8 mouse cellular contexts compared by ENCODE assay signal in genomic region chr7:127448521-127449300, GRCm38 (mm10). TPM values are rescaled to one million over a fixed set of nuclear protein-coding genes. Genes with fewer than 3 reads are reported as not detected.
DNase-seq lines count a peak whose midpoint lies in the region; ATAC-seq lines count a peak whose summit lies in the region.

TSS of gene Zfp689 (minus strand) at chr7:127449158.

- peak within 1 kb of the TSS; percentile 90 for H3K27ac ChIP-seq in hindbrain, embryonic 15.5 days (replicated peaks)

- DNase-seq in T-cell, adult 2 months (ENCODE audit: low spot score): peak; percentile 94
- peak; percentile 90 to 98 for DNase-seq in cerebellum, postnatal 36 days
- peak; percentile 95 to 98 for DNase-seq in frontal cortex, postnatal 36 days (ENCODE audit: low spot score in 2 of 2)
- DNase-seq in left cerebral cortex, adult 11 months (ENCODE audit: low spot score): peak; percentile 94
- DNase-seq in lung, postnatal 4 days: peak; percentile 91 to 95
- DNase-seq in retina, postnatal 7 days (ENCODE audit: low read depth, low spot score): peak; percentile 97
- DNase-seq in urinary bladder, adult 2 months (ENCODE audit: low spot score): peak; percentile 76

- WGBS in hindbrain, embryonic 15.5 days: under 1% methylated on average over 54 of the region's 54 CpGs

- H3K4me2 ChIP-seq in hindbrain, embryonic 15.5 days: peak within 1 kb of the TSS; percentile 74

- peaks cover 20% of the 10 kb centered on the region for H3K36me3 ChIP-seq in hindbrain, embryonic 15.5 days

- peak within 1 kb of the TSS; percentile 59 for H3K4me3 ChIP-seq in hindbrain, embryonic 15.5 days

- peak; percentile 90 for ATAC-seq in hindbrain, embryonic 15.5 days (ENCODE audit: low FRiP score, low read depth)

- no peaks in the 10 kb centered on the region for H3K27me3 ChIP-seq in hindbrain, embryonic 15.5 days

- no peaks in the 10 kb centered on the region for H3K9me3 ChIP-seq in hindbrain, embryonic 15.5 days

- peak within 1 kb of the TSS; percentile 79 for H3K9ac ChIP-seq in hindbrain, embryonic 15.5 days

- peaks cover 45% of the 10 kb centered on the region for H3K4me1 ChIP-seq in hindbrain, embryonic 15.5 days (replicated peaks)

RNA-seq across cellular contexts. Expression of gene Zfp689, which starts in this region (rescaled TPM):
- polyA plus RNA-seq in hindbrain, embryonic 15.5 days (2015; fragmentation: Nextera tagmentation; extraction: Ambion mirVana): 14.7 and 15.8 TPM in 2 replicates
- polyA plus RNA-seq in urinary bladder, adult 2 months (2012; rRNA removed): 3.1 and 3.7 TPM in 2 replicates

Comparison
In these comparisons a context has a peak if more than half of its experiments do, and no peak if none do; other contexts are left out.
1. Peak in every context shown above with its lines: DNase-seq, ATAC-seq, H3K4me3 ChIP-seq and H3K27ac ChIP-seq.